Mouse (Mus musculus) lung, postnatal 0 days (tissue): Measurements from ENCODE around the gene Nrbp1.

Source experiments
- CTCF ChIP-seq: IDR thresholded peaks from 2 replicates; pipeline ENCODE4 v1.5.1; 2016; ENCODE audit warnings: antibody characterized with exemption, mild to moderate bottlenecking
- EP300 ChIP-seq: IDR thresholded peaks from 2 replicates; pipeline ENCODE4 v1.6.1; 2016; ENCODE audit warnings: antibody characterized with exemption, mild to moderate bottlenecking, control low read depth

- TF ChIP-seq CTCF, result peak; percentile 79
- no peak for TF ChIP-seq EP300
Measured at GRCm38 (mm10) chr5:31192939-31193630, 47.6 kb upstream of the Nrbp1 start, which contains the start of the genes Snx17 and Eif2b4.
